Mouse (Mus musculus) telencephalon, adult 2 months (tissue): Measurements from ENCODE around the gene Gspt1.
"Not testable (repeated sequence)": the region's sequence is repeated elsewhere in the genome, so short reads cannot be mapped to it uniquely, and the experiment has no call there.

Source experiments
- DNase-seq: peaks from one replicate; pipeline ENCODE4 v3.0.0-alpha.2; 2011; ENCODE audit warnings: low read depth, low spot score

The Gspt1 gene

GRCm38 (mm10) chr16:11253898-11254722, at the start of gene Gspt1:
TSS of gene Gspt1 (minus strand) at chr16:11254325.
- DNase-seq: peak; percentile 100

GRCm38 (mm10) chr16:11303741-11304140, 49.6 kb upstream of the Gspt1 start:
- no peak for DNase-seq

- DNase-seq: not testable (repeated sequence)
These were observed 43.6 kb upstream of the Gspt1 start for GRCm38 (mm10) chr16:11297700-11298099.

- not testable (repeated sequence) for DNase-seq
These were observed 41.5 kb upstream of the Gspt1 start for GRCm38 (mm10) chr16:11295583-11295982.

DNA sequence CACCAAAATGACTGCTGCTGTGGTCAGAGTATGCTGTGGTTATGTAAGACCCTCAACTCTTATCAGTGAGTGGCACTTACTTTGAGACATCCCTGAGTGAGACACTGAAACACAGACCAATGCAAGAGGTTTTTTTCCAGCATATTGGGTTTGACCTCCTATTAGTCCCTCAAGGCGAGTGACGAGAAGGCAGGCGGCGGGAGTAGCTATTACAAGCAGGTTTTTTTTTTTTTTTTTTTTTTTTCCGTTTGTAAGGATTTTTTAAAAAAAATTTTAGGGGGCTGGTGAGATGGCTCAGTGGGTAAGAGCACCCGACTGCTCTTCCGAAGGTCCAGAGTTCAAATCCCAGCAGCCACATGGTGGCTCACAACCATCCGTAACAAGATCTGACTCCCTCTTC, 34.7 kb upstream of the Gspt1 start:
- DNase-seq: not testable (repeated sequence)

- no peak for DNase-seq
These were observed 31.8 kb upstream of the Gspt1 start for GRCm38 (mm10) chr16:11285949-11286348.

GRCm38 (mm10) chr16:11284881-11285280, 30.8 kb upstream of the Gspt1 start:
- no peak for DNase-seq

DNA sequence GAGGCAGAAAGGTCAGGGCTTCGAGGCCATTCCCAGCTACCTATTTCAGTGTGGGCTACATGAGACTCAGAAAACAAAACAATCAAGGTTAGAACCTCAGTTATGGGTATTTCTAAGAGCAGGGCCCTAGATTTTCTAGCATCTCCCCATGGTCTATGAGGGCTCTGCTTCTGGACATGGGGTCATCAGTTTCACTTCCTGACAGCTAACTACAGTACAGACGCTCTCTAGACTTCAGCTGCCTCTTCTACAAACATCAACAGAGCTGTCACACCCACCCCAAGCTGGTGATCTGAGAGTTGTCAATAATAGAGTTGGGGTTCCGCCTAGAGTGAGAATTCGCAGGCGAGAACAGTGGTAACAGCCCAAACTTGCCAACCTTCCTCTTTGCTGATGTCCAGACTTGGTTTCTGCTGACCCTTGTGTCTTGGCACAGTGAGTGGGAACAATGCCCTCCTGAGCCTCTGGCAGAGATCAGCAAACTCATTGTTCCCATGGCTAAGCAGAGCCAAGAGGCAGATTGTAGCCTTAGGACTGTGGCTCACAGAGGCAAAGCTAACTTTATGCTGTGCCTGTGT, 28.6 kb upstream of the Gspt1 start:
- peak; percentile 54 for DNase-seq

DNA sequence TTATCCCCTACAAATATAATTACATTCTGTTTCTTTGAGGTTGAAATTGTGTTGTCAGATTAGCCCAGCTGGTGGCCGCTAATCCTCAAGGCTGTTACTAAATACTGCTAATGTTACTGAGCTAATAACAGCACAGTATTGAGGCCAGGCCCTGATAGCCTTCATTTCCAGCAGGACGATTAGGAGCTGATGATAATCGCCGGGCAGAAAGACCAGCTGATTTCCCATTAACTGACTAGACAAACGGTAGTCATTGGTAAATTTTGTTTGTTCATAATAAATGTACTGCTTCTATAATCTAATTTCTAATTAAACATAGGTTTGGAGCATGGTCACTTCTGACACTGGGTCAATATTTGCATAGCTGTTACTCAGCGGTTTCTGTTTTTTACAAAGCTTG, 24.7 kb upstream of the Gspt1 start:
- DNase-seq: no peak

GRCm38 (mm10) chr16:11276888-11277287, 22.8 kb upstream of the Gspt1 start:
- no peak for DNase-seq

DNA sequence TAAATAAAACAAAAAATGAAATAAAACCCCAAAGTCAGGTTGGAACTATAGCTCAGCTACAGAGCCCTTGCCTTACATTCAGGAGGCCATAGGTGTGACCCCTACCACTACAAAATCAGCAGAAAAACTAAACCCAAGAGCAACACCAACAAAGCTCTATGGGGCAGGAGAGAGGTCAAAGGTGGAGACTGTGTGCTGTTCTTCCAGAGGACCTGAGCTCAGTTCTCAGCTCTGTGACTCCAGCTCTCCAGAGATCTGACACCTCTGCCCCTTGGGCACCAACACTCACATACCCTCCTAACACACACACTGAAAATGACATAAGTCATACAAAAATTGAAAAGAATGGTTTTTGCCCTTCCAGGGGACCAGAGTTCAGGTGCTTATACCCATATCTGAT, 16.9 kb upstream of the Gspt1 start:
- DNase-seq: no peak

DNA sequence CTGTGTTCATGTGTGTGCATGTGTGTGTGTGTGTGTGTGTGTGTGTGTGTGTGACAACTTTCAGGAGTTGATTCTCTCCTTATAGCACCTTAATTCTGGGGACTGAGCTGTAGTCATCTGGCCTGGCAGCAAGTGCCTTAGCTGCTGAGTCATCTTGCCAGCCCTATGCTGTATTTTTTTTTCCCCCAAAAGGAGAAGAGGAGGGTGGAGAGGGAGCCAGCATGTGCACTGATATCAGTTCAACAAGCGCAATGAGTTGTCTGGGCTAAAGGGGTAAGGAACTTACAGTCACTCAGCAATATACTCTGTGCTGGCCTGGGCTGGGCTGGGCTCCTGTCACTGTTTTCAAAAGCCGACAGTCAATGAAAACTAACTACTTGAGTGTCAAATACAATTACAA, 16.5 kb upstream of the Gspt1 start:
- no peak for DNase-seq

DNA sequence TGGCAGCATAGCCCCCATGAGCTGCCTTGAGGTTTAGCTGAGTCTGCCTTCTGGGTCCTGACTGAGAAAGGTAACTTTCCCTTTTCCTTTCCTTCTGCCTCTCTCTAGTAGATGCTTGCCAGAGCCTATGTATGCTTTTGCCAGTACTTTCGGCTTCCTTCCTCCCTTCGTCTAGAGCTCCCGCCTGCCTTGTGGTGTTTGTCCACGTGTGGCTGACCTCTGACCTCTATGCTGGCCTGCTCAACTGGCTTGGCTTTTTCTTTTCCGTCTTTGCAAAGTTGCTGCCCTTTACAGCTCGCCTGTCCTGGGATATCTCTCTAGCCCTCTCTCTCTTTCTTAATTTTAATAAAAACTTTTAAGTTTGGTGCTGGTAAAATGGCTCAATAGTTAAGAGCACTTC, 15.7 kb upstream of the Gspt1 start:
- DNase-seq: no peak

- no peak for DNase-seq
These were observed 12.4 kb upstream of the Gspt1 start for GRCm38 (mm10) chr16:11266556-11266955.

DNA sequence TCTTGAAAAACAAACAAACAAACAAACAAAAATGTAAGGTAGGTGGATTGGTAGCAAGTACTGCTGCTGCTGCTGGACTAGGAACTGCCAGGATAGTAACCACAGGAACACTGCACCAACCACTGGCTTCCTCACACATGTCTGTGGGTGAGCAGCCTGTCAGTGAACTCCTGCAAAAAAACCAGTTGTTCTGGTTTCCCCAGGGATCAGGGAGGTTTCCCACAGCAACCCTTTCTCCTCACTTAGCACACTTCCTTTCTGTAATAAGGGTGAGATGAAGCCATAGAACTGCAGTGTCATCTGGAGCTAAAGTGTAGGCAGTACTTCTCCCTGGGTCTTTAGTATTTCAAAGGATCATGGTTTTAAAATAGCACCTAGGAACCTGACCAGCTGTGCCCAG, 9.1 kb upstream of the Gspt1 start:
- DNase-seq: no peak

- no peak for DNase-seq
These were observed 619 bp upstream of the Gspt1 start for GRCm38 (mm10) chr16:11254723-11255164.

DNA sequence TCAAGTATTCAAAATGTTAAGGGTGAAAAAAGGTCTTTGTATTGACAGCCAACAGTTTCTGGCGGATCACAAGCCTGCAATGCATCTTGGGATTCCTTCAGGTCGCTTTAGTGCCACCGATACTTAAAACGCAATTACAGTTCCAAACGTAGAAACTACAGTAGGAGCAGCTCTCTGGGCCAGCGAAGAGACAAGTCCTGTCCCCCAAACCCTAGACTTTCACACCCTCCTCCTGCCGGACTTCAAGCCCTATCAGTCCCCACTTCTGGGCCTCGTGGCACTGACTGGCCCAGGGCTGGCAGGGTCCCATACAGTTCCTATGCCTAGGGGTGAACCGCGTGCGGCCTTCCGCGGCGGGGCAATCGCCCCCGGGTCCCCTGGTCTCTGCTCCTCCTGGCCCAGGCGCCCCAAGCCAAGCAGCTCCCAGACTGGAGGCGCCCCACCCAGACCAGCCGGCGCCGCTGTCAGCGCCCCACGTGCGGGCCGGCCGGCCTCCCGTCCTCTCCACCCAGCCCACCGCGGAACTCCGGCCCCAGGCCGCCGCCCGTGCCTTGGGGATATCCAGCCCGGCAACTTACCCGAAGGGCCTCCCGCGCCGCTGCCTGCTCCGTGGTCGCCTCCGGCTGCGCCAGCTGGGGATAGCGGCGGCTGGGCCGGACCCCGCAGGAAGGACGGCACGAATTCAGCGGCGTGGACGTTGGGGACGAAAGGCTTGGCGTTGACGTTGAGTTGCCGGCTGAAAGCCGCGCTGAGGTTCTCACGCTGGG, 877 bp downstream of the Gspt1 start:
- DNase-seq: no peak

DNA sequence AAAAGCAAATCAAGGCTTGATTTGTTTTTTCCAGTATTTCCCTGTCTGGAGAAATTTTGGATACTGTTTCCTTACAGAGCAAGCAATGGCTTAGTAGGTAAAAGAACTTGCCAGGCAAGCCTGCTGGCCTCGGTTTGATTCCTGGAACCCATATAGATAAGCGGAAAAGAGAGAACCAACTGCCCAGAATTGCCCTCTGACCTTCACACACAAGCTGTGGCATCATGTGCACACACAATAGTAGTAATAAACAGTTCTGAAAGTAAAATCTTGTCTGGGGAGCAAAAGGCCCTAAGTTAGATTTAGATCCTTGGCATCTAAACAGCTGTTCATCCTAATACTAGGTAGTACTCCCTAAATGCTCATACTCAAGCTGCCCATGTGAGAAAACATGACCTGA, 6.3 kb downstream of the Gspt1 start:
- no peak for DNase-seq

DNA sequence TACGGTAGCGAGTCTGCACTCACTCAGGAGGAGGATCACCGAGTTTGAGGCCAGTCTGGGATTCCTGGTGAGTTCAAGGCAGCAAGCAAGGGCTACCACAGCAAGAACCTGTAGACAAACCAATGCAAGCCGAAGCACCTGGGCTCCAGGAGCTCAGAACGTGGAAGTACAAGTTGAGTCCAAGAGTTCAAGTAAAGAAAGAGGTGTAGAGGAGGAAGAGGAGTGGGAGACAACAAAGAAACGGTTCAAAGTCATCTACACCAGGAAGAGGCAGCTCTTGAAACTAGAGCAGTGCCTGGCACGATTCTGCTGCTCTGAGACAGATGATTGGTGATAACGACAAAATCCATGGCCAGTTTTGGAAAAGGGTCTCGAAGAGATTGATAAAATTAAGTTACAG, 8.4 kb downstream of the Gspt1 start:
- DNase-seq: no peak

DNA sequence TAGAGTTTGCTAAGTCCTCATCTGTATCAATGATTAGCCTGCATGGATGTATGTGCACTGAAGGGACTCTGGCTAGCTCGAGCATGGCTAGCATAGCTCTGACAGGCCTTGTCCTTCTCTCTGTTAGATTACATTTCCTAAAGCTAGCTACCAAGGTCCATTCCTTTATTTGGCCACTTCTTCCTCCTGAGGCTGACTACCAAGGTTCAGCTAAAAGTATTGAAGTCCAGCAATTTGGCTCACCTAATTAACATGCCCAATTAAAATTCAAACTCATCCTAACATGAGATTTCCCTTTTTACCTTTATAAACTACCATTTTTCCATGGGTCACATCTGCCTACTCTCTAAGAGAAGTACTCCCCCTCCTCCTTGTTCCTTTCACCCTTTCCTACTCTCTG, 11.7 kb downstream of the Gspt1 start:
- DNase-seq: no peak

DNA sequence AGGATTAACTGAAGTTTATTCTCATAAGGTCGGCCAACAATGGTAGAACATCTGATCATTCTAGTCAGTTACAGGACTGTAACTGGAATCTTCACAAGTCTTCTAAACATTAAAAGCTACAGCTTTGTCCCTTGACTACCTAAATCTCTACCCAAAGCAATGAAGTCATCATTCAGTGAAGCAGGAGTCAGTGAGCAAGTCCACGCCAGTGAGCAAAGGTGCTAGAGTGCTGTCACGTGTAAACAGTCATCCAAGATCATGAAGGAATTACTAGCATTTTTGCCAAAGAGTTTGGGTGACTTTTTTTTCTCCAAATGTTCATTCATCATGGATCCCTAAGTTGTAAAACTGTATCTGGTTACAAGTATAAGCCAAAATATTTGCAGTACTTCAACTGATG, 36.3 kb downstream of the Gspt1 start:
- no peak for DNase-seq

GRCm38 (mm10) chr16:11203600-11204390, 50.3 kb downstream of the Gspt1 start:
- DNase-seq: no peak
